9 mouse cellular contexts compared by ENCODE assay signal in the genomic region with DNA sequence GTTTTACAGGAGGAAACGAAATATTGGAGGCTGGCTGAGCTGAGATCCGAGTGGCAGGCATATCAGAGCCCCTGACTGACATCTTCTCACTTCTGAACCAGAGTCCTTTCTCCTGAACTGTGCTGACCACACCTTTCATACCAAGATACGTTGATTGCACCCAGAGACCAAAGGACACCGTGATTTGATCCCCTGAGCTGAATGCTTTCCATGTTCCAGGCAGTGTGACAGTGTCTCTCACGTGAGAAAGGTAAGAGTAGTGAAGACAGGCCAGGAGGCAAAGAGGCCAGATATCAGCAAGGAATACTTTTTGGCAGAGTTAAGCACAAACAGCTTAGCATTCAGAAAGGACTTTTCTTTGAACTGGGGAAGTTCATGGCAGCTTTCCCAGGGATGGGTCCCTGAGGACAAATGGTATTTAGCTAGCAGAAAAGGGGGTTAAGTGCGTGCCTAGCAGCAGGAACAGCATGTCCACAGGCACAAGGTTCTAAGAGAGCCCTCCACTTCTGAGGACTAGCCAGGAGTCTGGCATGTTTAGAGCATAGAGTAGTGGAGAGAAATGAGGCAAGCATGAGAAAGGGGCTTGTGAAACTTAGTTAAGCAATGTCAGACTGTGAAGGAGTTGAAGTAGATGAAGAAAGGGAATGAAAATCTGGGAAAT.
A peak's percentile ranks its signal among the peaks of the same experiment; 100 is the strongest.
DNase-seq lines count a peak whose midpoint lies in the region; ATAC-seq and TF ChIP-seq lines count a peak whose summit lies in the region.
"Had no signal": no experiment of that assay in that cellular context is flagged by ENCODE, and none has a peak within 500 bp of the region (broad histone marks: within the 10 kb centered on the region; RNA-seq: fewer than 3 reads in every experiment).

No protein-coding gene starts in this region.

- peak; percentile 63 to 78 for DNase-seq in adrenal gland, adult (ENCODE audit: inconsistent age in 2 of 2, low spot score in 1 of 2)
- no peak for DNase-seq in adrenal gland, postnatal 4 days (ENCODE audit: low spot score in 2 of 2)
- peak; percentile 92 for DNase-seq in 3T3-L1 (ENCODE audit: low read depth, low spot score)
- DNase-seq in gastrocnemius, postnatal 14 days: peak; percentile 21
- peak; percentile 13 for DNase-seq in lung, embryonic 14.5 days
- DNase-seq in cerebellum, postnatal 4 days (ENCODE audit: low spot score in 2 of 2): no peak
- DNase-seq in layer of hippocampus, adult 9-10 months (ENCODE audit: low spot score): no peak
- no peak for DNase-seq in midbrain, embryonic 10.5 days (ENCODE audit: low spot score)

- no peaks in the 10 kb centered on the region for H3K27me3 ChIP-seq in lung, embryonic 14.5 days (ENCODE audit: insufficient read depth, low read length)
- no peaks in the 10 kb centered on the region for H3K27me3 ChIP-seq in midbrain, embryonic 10.5 days (ENCODE audit: low read depth, poor library complexity, severe bottlenecking)
- H3K27me3 ChIP-seq: liver, embryonic 15.5 days had no signal

- WGBS in lung, embryonic 14.5 days: 48% methylated on average over 6 of the region's 6 CpGs
- 78% methylated on average over 6 of the region's 6 CpGs for WGBS in midbrain, embryonic 10.5 days

- H3K4me3 ChIP-seq in lung, embryonic 14.5 days (ENCODE audit: low read depth, low read length): no peak overlapping the region
- no peak overlapping the region for H3K4me3 ChIP-seq in midbrain, embryonic 10.5 days
- H3K4me3 ChIP-seq: liver, embryonic 15.5 days had no signal

- no peak overlapping the region for H3K4me2 ChIP-seq in lung, embryonic 14.5 days
- H3K4me2 ChIP-seq: liver, embryonic 15.5 days had no signal

- H3K4me1 ChIP-seq in lung, embryonic 14.5 days (ENCODE audit: insufficient read depth): no peaks in the 10 kb centered on the region
- no peaks in the 10 kb centered on the region for H3K4me1 ChIP-seq in midbrain, embryonic 10.5 days
- H3K4me1 ChIP-seq: liver, embryonic 15.5 days had no signal

- H3K27ac ChIP-seq in lung, embryonic 14.5 days (ENCODE audit: low read depth): no peak overlapping the region
- H3K27ac ChIP-seq in midbrain, embryonic 10.5 days (replicated peaks): no peak overlapping the region
- H3K27ac ChIP-seq: liver, embryonic 15.5 days had no signal

- intact Hi-C loops in gastrocnemius, postnatal 14 days (cut with DNase I; ENCODE audit: low total_unique reads): no loop called here

- H3K9me3 ChIP-seq in lung, embryonic 14.5 days (ENCODE audit: low read depth, low read length): no peaks in the 10 kb centered on the region
- H3K9me3 ChIP-seq in midbrain, embryonic 10.5 days (replicated peaks): no peaks in the 10 kb centered on the region
- H3K9me3 ChIP-seq: liver, embryonic 15.5 days had no signal

- H3K36me3 ChIP-seq in lung, embryonic 14.5 days (ENCODE audit: insufficient read depth): no peaks in the 10 kb centered on the region
- H3K36me3 ChIP-seq in midbrain, embryonic 10.5 days: no peaks in the 10 kb centered on the region
- H3K36me3 ChIP-seq: liver, embryonic 15.5 days had no signal

- H3K9ac ChIP-seq in lung, embryonic 14.5 days: no peak overlapping the region
- H3K9ac ChIP-seq: liver, embryonic 15.5 days had no signal

- no peak for ATAC-seq in lung, embryonic 14.5 days (ENCODE audit: insufficient read depth)

- TF ChIP-seq CTCF in lung, embryonic 14.5 days (IDR thresholded peaks at IDR 0.05; ENCODE audit: low read depth): no peak

Comparison
In these comparisons a context has a peak if more than half of its experiments do, and no peak if none do; other contexts are left out.
1. DNase-seq: peak in adrenal gland, adult (2 of 2), 3T3-L1 (single experiment), gastrocnemius, postnatal 14 days (single experiment) and lung, embryonic 14.5 days (single experiment); none in adrenal gland, postnatal 4 days (0 of 2), cerebellum, postnatal 4 days (0 of 2), layer of hippocampus, adult 9-10 months (single experiment) and midbrain, embryonic 10.5 days (single experiment).